Mouse (Mus musculus): ENCODE results near the gene Rps3.

Gene Rps3

GRCm38 (mm10) chr7:99444012-99444411 lies 39.5 kb downstream of the Rps3 start:
- no peak for DNase-seq (ENCODE audit: inconsistent age in 2 of 2, low spot score in 1 of 2)

DNA sequence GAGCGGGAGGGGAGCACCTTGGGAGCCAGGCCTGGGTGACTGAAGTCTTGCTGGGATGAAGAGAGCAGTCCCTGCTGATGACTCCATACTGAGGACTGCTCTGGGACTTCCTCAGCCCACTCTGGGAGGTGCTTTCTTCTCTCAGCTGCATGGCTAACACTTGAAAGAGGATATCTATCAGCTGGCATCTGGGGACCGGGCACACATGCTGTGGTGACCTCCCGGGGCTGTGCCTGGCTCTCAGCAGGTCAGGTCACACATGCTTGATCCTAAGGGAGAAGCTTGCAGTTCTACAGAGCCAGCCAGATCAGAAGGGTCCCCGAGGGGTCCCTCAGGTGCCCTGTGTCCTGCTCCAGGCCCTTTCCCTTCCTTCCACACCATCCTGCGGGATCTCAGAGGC lies 40.4 kb downstream of the Rps3 start:
- no peak for DNase-seq (ENCODE audit: inconsistent age in 2 of 2, low spot score in 1 of 2)

DNA sequence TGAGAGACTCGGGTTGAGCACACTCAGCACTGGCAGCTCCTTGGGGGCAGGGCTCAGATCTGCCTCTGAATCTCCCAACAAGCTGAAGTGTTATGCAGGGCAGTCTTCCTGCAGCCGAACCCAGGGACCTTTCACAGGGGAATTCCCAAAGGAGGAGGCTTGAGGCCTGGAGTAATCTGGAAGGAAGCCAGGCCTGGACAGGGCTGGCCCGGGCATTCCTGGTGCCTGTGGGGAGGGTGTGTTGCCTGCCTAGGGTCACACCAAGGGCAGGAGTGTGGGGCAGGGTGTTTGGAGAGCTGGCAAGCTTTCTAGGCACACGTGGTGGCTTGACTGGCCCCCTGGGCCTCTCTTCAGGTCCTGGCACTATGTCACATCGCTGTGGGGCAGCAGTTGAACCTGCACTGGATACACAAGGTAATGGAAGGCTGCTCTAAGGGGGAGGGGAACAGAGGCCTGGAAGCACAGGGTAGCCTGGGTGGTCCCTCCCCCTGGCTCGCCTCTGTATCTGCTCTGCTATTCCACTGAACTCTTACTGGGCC lies 41.9 kb downstream of the Rps3 start:
- DNase-seq (ENCODE audit: inconsistent age in 2 of 2, low spot score in 1 of 2), result peak; percentile 57 to 80

DNA sequence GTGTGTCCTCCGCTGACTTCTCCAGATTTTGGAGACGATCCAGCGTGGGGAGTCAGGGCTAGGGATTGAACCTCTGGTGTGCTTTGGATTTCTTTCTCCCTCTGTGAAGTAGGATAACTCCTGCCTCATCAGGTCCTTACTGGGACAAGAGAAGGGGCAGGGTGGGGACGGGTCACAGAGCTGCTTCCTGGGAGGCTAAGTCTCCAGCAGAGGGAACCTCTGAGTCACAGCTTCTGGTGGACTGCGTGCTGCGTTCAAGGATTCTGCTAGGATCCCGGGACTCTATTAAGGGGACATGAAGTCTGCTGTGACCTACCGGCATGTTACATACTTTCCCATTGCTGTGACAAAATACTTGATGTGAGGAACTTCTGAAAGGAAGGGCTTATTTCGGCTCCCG lies 44.7 kb downstream of the Rps3 start:
- no peak for DNase-seq (ENCODE audit: inconsistent age in 2 of 2, low spot score in 1 of 2)

DNA sequence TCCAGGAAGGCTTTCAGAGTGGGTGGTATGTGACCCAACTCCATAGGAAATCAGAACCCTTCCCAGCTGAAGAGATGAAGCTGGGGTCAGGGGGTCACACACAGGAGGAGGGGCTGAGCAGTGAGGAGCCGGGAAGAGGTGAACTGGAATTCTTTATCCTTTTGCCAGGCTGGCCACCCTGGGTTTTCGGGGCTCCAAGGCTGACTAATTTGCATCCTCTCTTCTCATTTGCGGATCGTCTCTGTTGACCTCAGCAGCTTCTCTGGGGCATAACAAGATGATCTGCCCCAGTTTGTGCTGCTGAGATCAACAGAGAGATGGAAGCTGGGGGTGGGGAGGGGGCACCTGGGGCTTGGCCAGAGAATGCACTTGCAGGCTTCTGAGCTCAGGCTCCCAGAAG lies 47.0 kb downstream of the Rps3 start:
- no peak for DNase-seq (ENCODE audit: inconsistent age in 2 of 2, low spot score in 1 of 2)

DNA sequence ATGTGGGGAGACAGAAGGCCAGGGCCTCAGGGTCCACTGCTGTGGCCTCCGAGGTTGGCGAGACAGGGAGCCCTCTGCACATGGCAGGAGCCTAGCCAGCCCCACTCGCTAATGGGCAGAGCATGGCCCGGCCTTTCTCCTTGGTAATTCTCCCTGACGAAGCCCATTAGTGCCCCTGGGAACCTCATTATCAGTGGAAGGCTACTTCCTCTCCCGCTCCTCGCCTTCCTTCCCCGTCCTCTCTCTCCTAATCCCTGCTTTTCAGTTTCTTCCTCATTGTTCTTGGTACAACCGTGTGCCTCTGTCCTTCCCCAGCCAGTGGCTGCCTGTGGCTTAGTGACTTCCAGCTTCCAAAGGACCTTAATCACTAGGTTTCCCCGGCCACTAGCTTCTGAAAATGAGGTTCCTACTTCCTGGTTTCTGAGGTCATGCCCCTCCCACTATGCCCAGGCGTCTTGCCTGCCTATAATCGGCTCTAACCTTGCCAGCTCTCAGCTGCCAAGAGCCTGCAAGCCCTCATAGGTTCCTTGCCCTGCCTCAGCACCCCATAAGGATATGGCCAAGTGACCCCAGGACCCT lies 48.8 kb downstream of the Rps3 start:
- no peak for DNase-seq (ENCODE audit: inconsistent age in 2 of 2, low spot score in 1 of 2)

DNA sequence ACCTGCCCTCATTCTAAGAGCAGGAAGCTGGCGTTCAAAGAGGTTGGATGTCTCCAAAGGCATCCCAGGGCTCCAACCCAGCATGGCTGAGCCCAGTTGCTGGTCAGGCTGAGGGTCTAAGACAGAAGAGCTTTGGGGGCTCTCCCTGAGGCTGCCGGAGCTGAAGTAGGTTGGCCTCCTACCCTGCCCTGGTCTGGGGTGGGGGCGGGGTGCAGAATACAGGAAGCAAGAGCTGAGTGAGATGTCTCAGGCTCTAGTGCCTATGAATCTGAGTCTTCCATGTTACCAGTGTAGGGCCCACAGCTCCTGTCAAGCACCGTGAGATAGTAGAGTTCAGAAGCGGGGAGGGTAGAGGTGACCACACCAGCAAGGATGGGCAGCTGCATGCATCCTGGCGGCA lies 50.7 kb downstream of the Rps3 start:
- no peak for DNase-seq (ENCODE audit: inconsistent age in 2 of 2, low spot score in 1 of 2)

GRCm38 (mm10) chr7:99432248-99432647 lies 51.3 kb downstream of the Rps3 start:
- DNase-seq (ENCODE audit: inconsistent age in 2 of 2, low spot score in 1 of 2), result no peak

DNA sequence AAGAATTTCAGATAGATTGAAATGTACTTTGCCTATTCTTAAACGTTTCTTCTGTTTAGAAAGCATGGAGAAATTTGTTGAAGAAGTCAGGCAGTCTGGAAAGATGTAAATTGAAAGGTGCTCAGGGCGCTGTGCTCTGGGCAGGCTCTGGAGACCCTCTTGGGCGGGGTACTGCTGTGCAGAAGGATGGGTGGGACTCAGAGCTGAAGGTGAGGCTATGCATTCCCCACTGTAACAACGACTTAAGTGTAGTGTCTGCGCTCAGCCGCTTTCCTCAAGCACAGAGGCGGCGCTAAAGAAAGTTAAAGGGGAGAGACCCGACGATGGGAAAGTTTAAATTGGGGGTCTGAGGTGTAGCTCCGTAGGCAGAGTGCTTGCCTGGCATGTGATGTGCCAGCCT lies 53.3 kb downstream of the Rps3 start:
- no peak for DNase-seq (ENCODE audit: inconsistent age in 2 of 2, low spot score in 1 of 2)

- no peak for DNase-seq (ENCODE audit: inconsistent age in 2 of 2, low spot score in 1 of 2)
Measured at GRCm38 (mm10) chr7:99429786-99430185, 53.8 kb downstream of the Rps3 start.

DNA sequence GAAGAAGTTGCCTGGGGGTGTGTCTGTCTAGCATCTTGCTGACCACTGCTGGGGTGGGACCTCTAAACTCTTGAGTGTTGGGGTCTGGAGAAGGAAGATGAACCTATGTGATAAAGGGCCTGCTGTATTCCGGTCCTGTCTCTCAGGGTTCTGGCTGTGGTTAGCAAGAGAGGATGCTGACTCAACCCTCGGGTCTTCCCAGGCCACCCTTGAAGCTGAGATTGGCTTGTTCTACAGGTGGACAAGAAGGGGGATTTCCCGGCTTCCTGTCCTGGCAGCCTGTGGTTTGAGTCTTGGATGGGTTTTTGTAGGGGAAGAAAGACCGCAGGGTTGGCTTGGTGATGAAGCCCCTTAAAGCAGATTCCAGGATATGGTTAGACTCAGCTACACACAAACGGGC lies 54.7 kb downstream of the Rps3 start:
- no peak for DNase-seq (ENCODE audit: inconsistent age in 2 of 2, low spot score in 1 of 2)

DNA sequence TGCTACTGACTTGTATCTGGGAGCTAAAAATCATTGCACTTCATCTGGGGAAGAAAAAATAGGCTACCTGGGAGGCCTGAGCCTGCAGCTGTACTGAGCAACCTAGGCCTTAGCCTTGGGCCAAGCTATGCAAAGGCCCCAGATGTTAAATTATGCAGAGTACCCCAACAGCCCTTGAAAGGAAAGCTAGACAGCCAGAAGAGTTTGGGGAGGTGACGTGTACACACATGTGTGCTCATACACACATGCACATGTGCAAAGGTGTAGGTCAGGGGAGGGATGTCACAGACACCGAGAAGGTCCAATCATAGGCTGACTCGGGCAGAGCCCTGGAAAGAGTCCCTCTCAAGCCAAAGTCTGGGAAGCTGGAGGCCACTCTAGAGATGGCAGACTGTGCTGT lies 55.6 kb downstream of the Rps3 start:
- DNase-seq (ENCODE audit: inconsistent age in 2 of 2, low spot score in 1 of 2), result no peak

Measured in adrenal gland, adult (tissue).